Mouse (Mus musculus) induced T-regulatory cell, adult 2 months (primary cell): Measurements from ENCODE around the gene Hils1.

Experiments
- DNase-seq: peaks from one replicate; pipeline ENCODE4 v3.0.0-alpha.2; 2012; ENCODE audit warnings: low read depth

Gene Hils1

DNA sequence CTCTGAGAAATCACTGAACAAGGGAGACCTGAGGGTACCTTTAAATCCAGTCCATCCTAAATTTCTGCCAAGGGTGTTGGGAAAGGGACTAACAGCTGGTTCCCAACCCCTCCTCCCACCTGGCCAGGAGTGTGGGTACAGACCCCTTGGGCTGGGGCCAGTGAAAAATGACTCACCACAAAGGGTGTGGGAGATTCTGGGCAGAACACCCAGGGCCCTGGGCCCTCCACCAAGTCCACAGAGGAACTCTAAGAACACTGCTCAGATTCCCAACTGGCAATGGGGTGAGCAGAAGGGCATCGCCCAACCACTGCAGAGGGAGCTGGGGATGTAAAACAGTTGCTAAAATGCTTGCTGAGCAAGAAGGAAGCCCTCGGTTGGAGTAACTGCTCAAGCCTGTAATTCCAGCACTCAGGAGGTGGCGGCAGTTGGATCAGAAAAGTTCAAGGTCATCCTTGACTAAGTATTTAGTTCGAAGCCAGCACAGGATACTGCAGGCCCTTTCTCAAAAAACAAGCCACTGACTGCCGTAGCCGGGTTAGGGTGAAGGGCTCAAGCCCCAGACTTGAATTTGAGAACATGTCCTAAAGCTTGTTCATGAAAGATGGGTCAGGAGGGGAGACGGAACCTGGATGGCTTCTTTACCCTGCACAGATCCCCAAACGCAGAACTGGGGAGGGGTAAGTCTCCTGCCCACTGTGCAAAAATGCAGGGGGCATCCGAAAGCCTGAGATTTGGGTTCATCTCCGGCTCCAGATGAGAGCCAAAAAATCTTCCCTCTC lies 21.6 kb downstream of the Hils1 start:
- no peak for DNase-seq

DNA sequence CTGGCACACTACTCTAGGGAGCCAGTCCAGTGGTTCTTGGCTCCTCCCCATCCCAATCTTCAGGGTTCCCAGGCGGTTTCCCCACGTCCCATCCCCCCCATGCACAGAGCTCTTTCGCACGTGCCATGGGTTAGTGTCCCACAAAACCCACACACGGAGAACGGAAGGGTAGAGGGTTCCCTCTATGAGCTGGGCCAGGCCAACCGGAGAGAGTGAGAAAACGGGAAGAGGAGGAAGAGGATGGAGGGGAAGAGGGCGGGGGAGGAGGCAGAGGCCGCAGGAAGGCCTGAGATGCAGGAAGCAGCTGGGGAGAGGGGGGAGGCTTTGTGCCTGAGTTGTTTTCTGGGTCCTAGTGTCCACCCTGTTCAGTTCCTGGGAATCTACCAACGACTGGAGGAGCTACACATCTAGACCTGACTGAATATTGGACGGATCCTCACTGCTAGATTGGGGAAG lies 22.2 kb downstream of the Hils1 start:
- DNase-seq = peak; percentile 90

- no peak for DNase-seq
These were observed 22.8 kb downstream of the Hils1 start for GRCm38 (mm10) chr11:94990102-94990748.

- peak; percentile 93 for DNase-seq
These were observed 23.6 kb downstream of the Hils1 start, which contains the start of gene Ppp1r9b for GRCm38 (mm10) chr11:94990749-94991577. TSS of gene Ppp1r9b (plus strand) at chr11:94991035.

GRCm38 (mm10) chr11:94991641-94992479 lies 24.5 kb downstream of the Hils1 start:
- peak; percentile 75 for DNase-seq

DNA sequence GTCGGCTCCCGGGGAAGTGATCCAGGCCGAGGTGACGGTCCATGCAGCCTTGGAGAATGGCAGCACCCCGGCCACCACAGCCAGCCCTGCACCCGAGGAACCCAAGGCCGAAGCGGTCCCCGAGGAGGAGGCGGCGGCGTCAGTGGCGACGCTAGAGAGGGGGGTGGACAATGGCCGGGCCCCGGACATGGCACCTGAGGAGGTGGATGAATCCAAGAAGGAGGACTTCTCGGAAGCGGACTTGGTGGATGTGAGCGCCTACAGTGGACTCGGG lies 25.0 kb downstream of the Hils1 start:
- DNase-seq = no peak

DNA sequence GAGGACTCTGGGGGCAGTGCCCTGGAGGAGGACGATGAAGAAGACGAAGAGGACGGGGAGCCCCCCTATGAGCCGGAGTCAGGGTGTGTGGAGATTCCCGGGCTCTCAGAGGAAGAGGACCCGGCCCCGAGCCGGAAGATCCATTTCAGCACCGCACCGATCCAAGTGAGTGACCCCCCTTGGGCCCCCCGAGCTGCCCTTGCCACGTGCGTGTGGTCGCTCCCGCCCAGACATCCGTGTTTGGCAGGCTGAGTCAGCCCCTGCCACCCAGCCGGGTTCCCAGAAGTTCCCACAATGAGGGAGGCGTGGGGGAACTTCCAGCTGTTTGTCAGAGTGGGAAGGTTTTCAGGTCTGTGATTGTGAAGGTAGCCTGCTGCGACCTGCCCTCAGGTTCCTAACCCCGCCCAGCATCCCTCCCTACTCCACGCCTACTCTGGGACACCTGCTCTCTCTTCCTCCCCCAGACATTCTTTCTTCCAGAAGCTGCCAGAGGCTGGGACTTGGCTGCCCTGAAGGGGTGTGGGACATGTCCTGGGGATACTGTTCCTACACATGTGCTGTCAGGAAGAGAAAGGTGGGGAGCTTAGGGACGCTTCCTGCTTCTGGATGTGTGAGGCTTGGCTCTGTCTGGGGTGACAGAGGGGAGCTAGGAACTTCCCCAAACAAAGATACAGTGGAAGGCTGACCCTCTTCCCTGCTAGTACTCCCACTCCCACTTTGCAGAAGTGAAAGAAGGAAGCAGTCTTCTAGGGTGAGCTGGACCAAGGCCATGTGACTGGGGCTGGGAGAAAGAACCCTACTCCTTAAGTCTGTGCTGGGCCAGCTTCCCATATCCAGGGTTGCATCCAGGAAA lies 25.6 kb downstream of the Hils1 start:
- peak; percentile 69 for DNase-seq

DNA sequence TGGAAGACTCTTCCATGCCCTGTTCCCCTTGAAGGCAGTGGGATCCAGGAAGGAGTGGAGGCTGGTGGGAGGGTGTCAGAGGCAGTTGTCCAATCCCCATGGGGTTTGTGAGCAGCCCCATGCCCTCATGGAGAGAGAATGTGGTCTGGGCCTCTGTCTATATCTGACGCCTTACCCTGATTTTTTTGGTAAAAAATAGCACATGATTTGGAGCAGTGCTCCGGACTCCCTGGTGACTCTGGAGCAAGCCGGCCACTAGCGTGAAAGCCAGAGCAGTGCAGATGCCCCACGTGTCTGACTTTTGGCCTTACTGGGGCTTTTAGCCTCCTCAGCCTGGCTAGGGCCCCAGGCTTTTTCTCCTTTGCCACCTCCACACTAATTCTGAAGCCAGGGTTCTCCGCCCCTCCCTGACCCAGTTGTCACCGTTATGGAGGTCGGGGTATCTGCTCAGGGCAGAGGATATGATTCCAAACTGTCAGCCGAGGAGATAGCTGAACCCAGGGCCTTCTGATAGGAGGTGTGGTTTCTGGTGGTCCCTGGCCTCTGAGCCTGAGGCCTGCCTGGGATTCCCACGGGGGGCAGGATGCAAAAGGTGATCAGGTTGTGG lies 26.9 kb downstream of the Hils1 start:
- no peak for DNase-seq

DNA sequence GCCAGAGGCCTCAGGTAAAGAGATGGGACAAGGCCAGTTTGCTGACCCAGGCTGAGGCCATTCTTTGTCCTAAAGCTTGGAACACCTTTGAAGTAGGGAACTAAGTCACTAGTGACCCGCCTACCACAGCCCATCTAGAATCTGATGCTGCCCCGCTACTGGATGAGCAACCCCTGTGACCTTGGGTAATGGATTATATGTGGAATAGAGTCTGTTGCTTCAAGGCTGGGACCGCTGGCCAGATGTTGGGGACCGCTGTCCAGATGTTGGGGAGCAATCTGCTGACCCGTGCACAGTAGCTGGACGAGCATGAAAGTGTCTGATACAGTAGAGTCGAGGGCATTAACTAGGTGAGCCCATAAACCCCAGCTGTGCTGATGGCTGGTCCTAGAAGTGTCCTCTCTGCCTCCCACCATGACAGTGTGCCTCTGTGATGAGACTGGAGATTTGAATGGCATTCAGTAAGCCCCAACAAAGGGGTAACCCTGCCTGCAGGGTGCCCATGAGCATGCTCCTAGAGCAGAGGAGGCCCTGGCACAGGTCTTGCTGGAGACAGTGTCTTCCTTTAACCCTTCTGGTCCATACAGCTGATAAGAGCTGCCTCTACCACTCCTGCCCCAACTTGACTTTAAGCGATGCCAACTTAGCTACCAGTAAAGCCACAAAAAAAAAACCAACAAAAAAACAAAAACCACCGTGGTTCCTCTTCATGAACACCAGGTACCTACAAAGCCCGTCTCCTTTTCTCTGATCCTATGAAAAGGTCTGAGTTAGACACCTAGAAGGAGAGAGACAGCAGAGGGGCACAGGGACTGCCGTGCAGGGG lies 27.8 kb downstream of the Hils1 start:
- no peak for DNase-seq

DNA sequence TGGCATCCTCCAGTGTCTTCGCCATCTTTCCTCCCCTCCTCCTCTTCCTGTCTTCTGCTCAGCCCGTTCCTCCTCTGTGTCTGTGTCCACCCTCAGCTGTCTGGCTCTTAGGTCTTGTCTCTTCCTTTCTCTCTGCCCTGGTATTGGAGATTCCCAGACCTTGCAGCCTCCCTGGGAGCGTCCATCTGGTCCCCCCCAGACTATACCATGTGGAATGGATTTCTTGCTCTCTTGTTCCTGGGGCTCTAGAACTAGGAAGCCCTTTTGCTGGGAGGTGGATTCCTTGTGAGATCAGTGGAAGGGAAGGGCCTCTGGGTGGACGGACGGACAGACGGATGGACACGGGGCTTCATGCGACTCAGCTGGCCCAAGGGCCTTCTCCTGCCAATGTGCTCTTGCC lies 28.7 kb downstream of the Hils1 start:
- DNase-seq = no peak

DNA sequence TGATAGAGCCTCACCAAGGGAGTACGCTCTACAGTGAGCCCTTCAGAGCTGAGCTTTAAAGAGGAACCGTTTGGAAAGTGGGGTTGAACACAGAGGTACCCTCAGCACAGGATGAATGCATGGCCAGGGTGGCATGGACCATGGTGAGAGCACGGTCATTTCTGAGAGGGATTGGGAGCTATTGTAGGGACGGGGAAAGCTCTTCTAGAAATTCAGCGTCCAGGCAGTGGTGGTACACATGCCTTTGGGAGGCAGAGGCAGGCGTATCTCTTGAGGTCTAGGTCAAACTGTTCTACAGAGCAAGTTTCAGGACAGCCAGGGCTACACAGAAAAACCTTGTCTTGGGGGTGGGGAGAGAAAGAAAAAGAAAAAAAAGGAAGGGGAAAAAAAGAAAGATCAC lies 29.6 kb downstream of the Hils1 start:
- DNase-seq = no peak

DNA sequence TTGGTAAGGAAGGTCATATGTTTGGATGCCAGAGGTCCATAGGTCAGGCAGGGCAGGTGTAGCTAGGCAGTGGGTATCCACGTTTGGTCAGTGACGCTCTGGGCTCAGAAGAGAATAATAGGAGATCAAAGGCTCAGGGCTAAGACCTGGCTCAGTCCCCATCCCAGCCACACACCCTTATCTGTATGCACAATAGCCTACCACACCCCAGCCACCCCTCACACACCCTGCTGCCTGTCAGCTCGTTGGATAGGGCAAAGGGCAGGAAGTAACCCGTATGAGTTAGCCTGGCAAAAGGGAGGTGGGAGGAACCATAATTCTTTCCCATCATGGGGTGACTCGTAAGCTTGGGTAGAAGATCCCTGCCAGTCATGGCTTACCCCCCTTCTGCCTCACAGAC lies 30.2 kb downstream of the Hils1 start:
- DNase-seq = no peak

- peak; percentile 58 for DNase-seq
These were observed 30.7 kb downstream of the Hils1 start for GRCm38 (mm10) chr11:94998041-94998531.

- no peak for DNase-seq
These were observed 32.7 kb downstream of the Hils1 start for GRCm38 (mm10) chr11:95000128-95000527.

DNA sequence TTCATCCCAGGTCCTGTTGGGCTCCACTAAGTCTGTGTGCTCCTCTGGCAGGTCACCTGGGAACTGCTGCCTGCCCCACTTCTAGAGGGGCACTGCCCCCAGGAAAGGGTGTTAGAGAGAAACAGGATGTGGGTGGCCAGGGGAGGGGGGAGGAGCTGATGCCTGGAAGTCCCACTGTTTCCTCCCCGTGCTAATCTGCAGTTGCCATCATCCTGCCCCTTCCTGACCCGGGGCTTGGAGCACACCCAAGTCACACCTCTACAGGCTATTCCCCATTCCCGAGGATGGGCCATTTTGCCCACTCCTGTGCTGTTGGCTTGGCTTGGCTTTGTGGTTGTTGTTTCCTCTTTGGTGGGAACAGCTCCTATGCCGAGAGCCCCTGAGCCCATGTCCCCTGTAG lies 33.2 kb downstream of the Hils1 start:
- peak; percentile 77 for DNase-seq

DNA sequence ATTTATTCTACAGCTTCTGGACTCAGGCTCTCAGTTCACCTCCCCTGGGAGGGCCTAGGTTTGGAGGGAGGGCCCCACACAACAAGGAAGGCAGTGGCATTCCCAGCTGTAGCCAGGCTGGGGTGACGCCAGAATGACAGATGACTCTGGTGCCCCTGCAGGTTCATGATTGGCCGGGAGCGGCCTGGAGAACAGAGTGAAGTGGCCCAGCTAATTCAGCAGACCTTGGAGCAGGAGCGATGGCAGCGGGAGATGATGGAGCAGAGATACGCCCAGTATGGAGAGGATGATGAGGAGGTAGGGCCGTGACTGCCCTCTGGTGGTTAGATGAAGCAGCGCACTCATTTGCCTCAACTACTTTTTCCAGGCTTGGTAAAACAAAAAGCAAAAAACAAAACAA lies 33.7 kb downstream of the Hils1 start:
- peak; percentile 85 for DNase-seq

DNA sequence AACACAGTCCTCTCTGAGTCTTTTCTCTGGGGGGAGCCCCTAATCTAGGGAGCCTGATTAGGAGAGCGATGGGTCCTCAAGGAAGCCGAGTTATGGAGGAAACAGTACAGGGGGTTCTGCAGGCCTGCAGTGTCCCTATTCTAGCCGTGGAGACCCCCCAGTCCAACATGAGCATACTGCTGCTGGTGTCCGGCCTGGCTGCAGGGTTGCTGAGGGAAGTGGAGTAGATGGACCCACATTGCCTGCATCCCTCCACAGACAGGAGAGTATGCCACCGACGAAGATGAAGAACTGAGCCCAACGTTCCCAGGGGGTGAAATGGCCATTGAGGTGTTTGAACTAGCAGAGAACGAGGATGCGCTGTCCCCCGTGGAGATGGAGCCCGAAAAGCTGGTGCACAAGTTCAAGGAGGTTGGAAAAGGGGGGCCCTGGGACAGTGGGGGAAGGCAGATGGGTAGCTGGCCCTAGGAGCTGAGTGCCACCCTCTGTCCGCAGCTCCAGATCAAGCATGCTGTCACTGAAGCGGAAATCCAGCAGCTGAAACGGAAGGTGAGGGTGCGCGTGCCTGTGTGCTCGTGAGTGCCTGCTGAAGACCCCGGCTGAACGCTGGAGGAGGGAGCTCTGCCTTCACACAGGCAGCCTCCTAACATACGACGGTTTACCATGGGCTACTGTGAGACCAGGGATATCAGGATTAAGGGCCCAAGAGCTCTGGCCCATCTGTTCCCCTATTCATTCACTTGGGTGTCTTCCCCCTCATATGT lies 34.4 kb downstream of the Hils1 start:
- no peak for DNase-seq

DNA sequence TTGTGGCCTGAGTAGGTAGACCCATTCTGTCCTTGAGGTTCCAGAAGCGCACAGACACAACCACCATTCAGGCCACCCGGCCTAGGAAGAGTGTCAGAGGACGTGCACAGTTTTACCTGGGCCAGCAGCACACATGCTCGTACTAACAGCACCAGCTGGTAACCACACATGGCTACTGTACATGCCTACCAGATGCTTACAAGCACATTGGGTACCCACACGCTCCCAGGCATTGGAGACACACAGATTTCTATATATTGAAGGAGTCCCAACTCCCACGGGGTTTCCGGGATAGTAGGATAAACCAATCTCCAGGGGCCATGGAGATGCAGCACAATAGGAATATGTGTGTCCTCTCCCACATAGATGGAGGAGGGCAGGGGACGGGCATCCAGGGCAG lies 35.3 kb downstream of the Hils1 start:
- DNase-seq = no peak
